Mouse (Mus musculus) embryonic fibroblast, embryonic 13.5 days (primary cell): ENCODE measurements around the gene Mfsd14a.

Experiments
- CTCF ChIP-seq: IDR thresholded peaks from 2 replicates; pipeline ENCODE4 v1.5.1; 2011; ENCODE audit warnings: mild to moderate bottlenecking, control low read depth, low read length, moderate library complexity, borderline replicate concordance; ENCODE audit not compliant: insufficient read depth
- POLR2A ChIP-seq: IDR thresholded peaks from 2 replicates; pipeline ENCODE4 v1.6.1; 2011; ENCODE audit warnings: low read depth, mild to moderate bottlenecking, control low read depth, low read length, moderate library complexity

DNA sequence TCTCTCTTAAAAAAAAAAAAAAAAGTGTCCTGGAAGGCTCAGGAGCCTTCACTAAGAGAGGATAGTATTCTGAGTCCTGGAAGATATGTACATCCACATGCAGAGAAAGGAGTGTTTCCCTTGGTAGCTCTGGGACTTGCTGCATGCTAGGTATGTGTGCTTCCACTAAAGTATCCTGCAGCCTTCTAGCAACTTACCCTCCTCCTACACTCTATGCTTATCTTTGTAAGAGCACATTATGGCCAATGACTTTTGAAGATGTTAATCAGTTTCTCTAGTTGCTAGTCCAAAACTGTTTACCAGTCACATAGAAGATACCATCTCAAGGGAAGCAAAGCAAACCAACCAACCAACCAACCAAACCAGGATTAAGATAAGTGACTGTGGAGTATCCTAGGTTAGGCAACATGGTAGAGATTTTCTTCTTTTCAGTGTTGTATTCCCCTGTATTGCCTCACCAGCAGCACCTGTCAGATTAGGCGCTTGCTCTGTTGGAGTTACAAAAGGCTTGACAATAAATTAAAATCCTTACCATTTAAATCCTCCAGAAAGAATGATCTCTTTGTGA, 43.2 kb upstream of the Mfsd14a start:
- TF ChIP-seq POLR2A: no peak
- no peak for TF ChIP-seq CTCF
